Mouse (Mus musculus): ENCODE data around the gene Sppl3.

Gene Sppl3

DNA sequence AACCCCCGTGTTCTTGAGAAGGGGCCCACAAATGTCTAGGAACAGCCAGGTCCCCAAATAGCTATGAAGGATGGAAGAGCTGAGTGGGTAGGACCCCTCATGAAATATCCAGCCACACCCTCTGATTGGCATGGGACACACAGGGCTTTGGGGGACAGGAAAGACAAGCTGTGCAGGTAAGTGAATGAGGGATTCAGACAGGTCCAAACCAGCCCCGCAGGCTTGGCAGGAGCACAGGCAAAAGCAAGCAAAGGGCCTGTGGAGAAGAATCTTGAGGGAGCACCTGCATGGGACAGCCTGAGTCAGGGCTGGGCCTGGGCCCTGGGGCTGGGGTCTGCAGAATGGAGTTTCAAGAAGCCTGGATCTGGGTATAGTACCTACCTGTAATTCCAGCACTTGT lies 10.4 kb upstream of the Sppl3 start:
- no peak for DNase-seq

DNA sequence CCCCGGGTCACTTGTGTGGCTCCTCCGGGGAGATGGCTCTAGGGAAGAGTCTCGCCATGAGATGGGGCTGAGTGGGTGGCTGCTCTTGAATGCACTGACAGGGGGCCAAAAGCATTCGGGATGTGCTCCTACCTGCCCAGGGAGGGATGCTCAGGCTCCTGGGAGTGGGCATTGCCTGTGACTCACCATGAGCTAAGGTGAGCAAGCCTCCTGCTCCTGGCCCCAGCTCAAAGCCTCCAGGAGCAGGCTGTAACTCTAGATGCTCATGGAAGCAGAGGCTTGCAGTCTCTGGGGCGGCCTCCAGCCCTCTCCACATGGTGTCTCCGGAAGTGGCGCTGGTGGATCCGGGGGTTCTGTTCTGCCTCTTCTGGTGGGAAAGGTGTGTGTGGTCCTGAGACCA lies 9.5 kb upstream of the Sppl3 start:
- no peak for DNase-seq

DNA sequence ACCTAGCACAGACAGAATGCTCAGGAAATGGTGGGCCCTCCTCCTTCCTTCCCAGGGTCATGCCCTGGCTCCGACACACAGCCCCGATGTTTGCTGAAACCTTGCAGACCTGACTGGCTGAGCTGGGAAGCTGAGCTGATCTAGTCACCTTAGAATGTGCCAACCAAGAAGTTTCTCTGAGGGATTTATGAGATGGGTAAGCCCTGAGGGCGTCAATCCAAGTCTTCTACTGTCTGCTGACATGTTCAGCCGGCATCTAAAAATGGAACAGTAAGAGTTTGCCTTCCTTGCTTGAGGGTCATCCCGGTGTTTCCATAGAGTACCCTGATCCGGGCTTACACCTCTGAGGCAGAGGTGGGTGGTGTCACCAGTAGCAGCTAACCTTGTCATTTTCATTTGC lies 8.2 kb upstream of the Sppl3 start:
- no peak for DNase-seq

DNA sequence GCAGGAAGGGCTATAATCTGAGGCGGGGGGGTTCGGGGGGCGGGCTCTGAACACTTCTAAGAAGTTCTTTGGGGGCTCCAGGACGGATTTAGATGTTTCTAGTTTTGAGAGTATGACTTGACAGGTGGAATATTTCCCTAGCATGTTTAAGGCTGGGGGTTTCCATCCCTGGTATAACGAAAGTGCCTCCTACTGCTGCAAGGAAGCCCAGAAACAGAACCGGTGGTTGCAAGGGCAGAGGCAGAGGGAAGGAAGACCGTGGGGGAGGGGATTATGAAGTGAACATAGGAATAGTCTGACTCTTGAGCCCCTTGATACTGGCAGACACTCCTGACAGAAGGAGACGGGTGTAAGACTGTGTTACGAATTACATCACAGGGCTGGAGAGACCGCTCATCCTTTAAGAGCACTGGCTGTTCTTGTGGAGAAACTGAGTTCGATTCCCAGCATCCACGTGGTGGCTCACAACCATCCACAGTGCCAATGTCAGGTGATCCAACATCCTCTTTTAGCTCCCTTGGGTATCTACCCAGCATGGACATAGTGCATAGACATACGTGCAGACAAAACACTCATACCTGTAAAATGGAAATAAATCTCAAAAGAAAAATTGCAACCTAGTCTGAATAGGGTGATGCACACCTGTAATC lies 7.6 kb upstream of the Sppl3 start:
- no peak for DNase-seq

DNA sequence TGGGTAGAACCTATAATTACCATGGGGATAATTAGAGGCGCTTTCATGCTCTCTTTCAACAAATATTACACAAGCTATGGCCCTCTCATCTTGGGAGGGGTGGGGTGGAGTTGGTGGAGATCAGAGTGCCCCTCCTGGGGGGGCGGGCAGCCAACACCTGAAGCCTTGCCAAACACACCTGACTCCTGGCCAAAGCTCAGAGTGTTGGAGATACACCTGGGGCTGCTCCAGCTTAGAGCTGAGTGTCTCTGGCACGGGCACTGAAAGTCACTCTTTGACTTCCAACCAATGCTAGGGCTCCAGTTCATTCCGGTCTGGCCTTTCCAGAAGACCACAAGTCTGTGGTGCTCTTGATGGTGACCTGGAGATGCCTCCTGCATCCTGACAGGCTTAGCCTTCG lies 3.2 kb upstream of the Sppl3 start:
- peak in 1 of 2 experiments; percentile 40 for DNase-seq

DNA sequence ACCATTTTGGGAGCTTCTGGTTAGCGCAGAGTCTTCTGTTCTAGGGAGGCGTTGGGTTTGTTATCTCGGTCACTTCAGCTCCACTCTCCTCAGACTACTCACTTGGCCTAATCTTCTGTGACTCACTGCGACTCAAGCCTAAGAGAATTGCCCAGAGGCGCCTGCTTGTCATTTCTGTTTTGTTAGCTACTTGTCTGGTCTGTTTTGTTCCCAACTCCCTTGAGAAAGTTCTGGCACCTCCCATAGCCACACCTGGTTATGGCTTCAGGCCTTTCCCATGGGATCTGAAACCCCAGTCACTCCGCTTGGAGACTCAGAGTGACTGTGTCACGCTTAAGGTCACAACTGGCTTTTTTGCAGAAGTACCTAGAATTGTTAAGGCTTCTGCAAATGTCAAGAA lies 2.6 kb upstream of the Sppl3 start:
- no peak for DNase-seq

DNA sequence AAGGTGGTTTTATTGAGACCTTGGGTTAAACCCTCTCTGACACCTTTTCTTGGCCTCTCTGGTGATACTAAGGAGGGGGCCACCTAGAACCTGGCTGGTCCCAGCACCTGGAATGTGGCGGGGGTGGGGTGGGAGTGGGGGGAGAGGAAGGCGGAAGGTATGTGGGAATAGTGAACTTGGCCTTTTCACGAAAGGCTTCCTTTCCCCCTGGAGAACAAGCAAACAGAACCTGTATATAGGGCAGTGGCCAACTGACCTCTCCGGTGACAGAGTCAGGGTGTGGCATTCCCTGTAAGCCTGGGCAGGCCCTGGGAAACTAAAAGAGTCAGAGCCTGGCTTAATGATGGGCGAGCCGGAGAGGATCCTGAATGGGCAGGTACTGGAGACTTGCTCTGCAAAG lies 1.8 kb upstream of the Sppl3 start:
- DNase-seq = no peak

DNA sequence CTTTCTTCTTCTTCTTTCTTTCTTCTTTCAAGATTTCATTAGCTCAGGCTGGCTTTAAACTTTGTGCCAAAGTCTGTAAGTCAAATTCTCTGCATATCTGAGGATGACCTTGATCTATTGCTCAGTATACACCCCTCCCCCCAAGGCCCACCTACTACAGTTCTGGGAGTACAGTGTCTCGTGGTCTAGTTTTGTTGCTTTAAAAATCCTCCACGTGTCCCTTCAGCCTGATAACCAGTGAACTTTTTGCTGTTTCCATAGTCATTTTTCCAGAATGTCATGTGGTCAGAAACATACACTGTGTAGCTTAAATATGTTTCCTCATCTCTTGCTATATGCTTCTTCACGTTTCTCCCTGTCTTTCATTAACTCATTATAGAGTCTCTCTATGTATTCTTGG lies 976 bp upstream of the Sppl3 start:
- DNase-seq = no peak

DNA sequence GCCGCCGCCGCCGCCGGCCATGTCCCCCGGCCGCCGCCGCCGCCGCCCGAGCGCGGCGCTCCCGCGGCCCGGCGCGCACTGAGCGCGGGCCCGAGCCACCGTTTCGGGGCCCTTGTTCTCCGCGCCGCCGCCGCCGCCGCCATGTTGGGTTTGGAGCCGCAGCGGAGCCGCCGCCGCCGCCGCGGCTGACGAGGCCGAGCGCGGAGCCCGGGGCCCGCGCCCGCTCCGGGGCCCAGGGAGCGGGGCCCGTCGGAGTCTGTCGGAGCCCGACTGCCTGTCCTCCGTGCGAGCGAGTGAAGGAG lies 231 bp downstream of the Sppl3 start:
- DNase-seq = no peak

DNA sequence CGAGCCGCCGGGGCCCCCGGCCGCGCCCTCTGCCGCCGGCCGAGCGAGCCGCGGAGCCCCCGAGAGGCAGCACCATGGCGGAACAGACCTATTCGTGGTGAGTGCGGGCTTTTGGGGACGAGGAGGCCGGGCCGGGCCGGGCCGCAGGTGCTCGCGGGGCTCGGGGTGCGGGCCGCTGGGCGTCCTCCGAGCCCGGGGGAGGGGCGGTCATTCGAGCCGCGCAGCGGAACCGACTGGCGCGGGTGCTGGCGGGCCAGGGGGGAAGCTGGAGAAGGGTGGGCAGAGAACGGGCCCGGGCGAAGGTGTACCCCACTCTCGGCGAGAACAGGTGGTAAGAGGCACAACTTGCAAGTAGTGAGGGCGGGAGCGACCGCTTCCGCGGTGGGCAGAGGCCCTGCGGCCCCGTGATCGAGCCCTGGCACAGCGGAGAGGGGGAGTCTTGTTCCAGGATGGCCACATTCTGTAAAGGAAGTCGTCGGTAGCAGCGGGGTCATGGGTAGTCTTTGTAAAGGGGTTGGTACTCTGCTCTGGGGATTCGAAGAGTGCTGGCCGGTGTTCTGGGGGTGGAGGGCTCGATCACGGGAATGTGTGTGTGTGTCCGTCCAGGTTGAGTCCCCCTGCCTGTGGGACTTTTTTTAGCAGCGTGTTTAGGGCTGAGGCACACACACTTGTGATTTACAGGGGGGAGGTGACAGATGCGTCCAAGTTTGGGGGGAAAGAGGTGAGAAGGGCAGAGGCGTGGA lies 753 bp downstream of the Sppl3 start:
- peak; percentile 61 for DNase-seq

DNA sequence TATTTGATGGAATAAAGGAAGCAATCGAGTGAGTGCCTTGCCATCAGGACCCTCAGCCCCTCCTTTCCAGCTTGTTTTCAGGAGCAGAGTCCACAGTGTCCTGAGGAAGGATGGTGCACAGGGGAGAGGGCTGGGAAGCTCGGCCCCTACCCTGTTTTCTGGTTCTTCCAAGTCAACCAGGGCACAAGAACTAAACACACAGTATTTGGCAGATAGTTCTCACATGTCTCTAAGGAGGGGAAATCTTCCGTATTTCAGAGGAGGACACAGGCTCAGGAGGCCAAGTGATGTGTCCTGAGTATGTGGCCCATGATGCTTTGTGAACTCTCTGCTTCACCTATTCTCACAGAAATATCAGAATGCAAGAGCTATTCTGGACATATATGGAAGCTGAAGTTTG lies 2.5 kb downstream of the Sppl3 start:
- DNase-seq = no peak

DNA sequence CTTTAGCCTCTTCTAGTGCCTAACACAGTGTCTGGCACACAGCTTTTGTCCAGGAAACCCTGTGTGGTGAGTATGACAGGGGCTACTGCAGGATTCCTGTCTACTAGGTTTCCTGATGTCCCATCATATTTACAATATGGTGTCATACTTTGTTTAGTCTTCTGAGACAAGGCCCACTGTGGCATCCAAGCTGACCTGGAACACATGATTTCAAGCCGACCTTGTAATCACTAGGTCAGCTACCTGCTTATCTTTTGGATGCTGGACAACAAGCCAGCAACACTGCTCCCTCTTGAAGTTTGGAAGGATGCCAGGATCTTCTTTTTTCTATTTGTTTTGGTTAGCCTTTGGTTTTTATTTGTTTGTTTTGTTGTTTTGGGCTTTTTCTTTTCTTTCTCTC lies 3.6 kb downstream of the Sppl3 start:
- no peak for DNase-seq

DNA sequence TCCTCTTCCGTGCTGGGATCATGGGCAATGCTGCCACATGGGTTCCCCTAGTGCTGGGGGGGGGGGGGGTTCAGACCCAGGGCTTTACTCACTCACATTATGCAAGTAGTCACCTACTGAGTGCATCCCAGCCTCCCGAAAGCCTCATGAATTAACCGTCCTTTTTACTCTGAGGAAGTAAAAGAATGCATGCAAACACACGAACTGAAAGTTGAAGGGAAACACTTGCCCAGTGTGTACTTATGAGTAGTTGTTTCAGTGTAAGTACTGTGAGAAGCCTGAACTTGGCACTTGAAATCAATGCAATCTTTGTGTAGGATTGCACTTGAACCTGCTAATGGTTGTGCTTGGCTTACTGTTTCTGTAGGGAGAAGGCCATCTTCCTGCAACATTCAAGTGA lies 4.2 kb downstream of the Sppl3 start:
- no peak for DNase-seq

DNA sequence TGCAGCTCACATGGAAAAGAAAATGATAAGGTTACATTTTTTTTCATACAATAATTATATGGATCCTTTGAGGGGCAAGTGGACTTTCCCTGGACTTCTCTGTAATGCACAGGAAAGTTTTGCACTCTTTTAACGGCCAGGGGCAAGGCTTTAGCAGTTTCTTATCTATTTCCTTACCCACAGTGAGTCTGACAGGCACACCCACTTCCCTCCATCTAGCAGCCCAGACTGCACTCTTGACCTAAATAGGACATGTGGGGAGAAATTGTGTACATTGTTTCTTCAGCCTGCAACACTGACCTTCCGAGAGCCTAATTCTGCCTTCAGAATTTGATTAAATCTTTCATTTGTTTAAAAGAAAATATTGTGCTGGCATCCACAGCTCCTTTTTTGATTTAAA lies 7.3 kb downstream of the Sppl3 start:
- no peak for DNase-seq

DNA sequence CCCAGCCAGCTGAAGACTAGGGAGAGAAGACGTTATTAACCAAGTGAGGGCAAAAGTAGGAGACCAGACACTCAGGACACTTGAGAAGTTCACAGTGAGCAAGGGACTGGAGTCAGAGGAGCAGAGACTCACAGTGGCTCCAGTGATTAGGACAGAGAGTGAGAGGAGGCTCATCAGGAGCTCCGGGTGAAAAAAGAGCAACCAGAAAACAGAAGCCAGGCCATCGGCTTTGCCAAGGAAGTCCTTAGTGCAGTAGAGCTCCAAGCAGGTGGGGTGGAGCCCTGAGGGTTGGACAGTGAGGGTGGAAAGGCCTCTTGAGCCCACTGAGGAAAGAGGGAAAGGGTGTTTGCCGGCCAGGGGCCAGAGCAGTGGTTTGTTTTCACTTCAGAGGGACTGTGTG lies 7.9 kb downstream of the Sppl3 start:
- peak in 1 of 2 experiments; percentile 26 for DNase-seq

DNA sequence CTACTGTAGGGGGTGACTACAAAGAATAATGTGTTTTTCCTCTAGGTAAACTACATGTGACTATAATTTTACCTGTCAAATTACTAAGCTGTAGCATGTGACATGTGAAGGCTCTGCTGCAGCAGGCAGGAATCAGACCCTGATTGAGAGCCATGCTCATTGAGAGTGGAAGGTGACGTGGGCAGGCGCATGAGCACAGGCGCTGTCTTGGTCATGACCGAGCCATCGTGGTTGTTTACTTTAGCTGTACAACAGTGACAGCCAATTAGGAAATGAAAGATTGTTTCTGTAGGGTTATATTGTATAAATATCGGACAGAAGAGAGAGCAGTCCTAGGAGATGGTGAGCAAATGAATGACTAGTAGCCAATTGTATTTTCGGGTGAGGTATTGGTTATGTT lies 11.1 kb downstream of the Sppl3 start:
- no peak for DNase-seq

DNA sequence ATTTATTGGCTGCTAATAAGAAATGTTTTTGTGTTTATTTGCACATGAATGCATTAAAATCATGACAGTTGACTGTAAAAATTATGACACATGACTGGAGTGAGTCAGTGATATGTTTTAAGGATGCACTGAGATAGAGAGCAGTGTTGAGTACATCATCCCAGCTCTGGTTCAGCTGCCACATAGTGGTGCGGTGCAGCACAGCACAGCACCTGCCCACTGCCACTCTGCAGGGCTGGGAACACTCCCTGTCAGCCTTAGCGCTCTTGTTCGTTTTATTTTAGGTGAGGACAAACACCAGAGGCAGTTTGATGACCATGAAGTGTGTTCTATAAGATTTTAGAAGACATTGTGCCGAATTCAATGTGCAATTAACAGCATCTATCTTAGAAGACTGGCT lies 15.2 kb downstream of the Sppl3 start:
- DNase-seq = no peak

DNA sequence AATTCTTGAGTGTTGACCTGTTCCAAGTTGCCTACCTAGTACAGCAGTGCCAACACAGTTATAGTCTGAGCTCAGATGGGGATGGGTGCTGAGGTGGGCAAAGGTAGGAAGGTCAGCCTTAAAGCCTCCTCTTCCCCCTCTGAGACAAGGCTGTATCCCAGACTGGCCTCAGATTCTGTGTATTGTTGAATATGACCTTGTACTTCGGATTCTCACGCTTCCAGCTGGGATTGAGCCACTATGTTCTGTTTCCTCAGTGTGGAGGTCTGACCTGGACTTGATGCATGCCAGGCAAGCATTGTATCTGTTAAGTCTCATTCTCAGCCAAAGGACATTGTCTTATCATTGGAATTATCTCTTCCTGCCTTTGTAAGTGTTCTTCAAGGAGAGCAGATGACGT lies 16.2 kb downstream of the Sppl3 start:
- no peak for DNase-seq

DNA sequence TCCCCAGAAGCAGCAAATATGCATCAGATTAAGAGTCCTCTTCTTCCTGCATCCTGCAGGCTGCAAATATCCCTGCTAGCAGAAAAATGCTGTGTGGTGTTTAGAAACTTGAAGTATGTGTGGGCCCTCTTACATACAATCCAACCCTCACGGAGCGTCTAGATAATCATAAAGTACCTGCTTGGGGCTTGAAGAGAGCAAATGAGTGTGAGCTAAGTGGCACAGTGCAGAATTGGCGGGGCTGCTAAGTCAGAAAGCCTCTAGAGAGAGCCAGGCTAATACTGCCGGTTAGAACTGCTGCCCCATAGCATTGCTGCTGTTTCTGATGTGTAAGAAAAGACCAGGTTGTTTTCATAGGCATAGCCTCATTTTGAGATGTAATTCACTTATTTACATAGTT lies 18.0 kb downstream of the Sppl3 start:
- DNase-seq = no peak

DNA sequence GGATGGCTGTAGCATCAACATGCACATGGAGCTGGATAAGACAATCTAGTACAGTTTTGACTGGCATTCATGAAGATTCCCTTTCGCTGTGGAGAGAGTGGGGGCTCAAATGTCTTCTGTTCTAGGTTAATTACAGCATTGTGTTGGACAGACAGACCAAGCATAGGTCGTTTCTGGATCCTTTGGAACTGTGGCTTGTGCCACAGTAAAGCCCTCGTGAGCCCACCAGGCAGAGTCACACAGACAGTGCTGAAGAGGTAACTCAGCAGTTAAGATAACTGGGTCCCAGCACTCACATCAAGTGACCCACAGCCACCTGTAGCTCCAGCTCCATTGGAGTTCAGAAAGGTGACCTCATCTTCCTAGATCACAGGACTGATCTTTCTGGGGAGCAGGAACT lies 18.6 kb downstream of the Sppl3 start:
- DNase-seq = no peak

DNA sequence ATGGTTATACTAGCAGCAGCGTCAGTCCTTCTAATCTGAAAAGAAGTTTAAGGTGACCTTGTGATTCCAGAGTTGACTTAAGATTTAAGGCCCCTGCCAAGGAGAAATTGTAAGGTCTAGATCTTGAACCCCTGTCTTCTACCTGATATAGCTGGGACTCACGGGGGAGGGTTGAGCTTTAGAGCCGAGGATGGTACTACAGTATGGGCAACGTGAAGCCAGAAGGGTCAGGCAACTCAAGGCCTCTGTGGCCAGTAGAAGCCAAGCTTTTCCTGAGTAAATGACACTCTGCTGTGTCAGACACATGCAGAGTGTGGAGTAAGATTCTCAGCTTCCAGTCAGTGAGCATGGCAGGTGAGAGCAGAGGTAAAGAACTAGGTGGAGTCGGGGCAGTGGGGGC lies 20.6 kb downstream of the Sppl3 start:
- DNase-seq = no peak

DNA sequence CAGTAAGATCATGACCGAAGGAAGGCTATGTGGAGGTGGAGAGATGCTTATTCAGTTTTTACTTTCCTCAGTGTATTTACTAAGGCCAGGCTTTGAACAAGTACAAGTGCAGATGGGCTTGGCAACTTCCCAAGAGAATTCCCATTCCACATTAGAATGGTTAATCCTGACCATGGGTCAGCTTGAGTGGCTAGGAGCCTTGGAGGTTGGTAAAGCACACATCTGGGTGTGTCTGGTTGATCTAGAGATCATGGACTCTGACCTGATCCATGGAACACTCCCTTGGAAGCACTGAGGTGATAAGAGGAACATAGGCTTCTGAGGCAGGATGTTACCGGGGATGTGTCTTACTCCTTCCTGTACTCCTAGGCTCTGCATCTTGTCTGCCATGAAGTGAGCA lies 21.7 kb downstream of the Sppl3 start:
- DNase-seq = no peak

DNA sequence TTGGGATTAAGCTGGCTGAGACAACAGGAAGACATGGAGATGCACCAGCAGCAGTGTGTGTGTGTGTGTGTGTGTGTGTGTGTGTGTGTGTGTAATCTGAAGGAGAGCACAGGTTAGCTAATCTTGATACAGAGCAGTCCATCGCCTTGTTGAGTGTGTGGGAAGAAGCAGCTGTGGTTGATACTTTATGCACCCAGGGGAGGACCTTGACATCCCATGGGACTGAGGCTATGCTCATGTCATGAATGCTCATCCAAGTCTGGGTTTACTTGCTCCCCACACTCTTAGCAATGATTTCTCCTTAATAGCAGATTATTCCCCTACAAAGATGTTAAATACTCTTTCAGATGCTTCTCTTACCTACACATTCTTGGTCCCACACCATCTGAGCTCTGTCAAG lies 24.3 kb downstream of the Sppl3 start:
- no peak for DNase-seq

DNA sequence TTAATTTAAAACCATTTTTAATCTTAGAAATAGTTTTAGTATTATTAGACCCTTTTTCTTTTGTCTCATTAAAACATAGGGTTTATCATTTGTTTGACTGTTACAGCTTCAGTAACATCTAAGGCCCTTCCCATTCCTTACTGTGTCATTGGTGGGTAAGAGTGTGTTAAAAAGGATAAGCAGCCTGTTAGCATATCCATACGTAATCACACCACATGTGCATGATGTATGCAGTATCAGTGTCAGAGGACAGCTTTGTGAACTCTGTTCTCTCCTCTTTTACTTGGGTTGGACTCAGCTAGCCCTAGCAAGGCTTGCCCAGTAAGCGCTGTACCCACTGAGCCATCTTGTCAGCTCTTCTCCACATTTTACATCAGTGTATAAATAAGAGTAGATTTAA lies 26.2 kb downstream of the Sppl3 start:
- no peak for DNase-seq

DNA sequence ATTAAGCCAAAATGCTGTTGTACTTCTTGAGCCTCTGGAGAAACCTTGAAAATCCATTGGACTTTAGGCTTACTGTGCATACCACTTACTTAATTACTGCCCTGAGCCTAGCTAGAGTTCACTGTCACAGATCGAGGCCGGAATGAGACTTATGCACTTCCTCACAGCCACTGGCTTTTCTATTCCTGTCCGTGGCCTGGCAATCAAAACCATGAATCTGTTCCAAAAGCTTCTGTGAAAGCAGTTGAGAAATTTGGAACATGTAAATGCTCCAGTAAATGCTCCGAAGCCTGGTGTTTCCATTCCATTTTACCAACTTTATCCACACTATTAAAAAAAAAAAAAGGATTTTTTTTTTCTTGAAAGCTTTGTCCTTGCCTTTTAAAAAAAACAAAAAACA lies 29.8 kb downstream of the Sppl3 start:
- peak; percentile 58 to 76 for DNase-seq

Data from cerebellum, postnatal 14 days (tissue).